Mouse (Mus musculus) urinary bladder, postnatal 25 days (tissue): ENCODE measurements around the gene Card14.
A peak's percentile ranks its signal among the peaks of the same experiment; 100 is the strongest.
"Not testable (repeated sequence)": the region's sequence is repeated elsewhere in the genome, so short reads cannot be mapped to it uniquely, and the experiment has no call there.

Experiments
- DNase-seq: peaks from one replicate; pipeline ENCODE4 v3.0.0; 2022; ENCODE audit warnings: low spot score

Gene Card14

GRCm38 (mm10) chr11:119355443-119356385 is 48.1 kb downstream of the Card14 start, which contains the start of the genes Sgsh and Slc26a11:
Gene Sgsh (minus strand): TSS chr11:119355536.
Gene Slc26a11 (plus strand): TSS chr11:119355557.
- DNase-seq: peak; percentile 90

GRCm38 (mm10) chr11:119359089-119359488 is 51.5 kb downstream of the Card14 start:
- no peak for DNase-seq

GRCm38 (mm10) chr11:119362769-119363533 is 55.4 kb downstream of the Card14 start:
- DNase-seq: no peak

- DNase-seq: peak; percentile 63
Observed at GRCm38 (mm10) chr11:119363534-119364145, 56.1 kb downstream of the Card14 start.

GRCm38 (mm10) chr11:119375425-119375824 is 67.9 kb downstream of the Card14 start:
- DNase-seq: no peak

GRCm38 (mm10) chr11:119377326-119377725 is 69.8 kb downstream of the Card14 start:
- DNase-seq: no peak

GRCm38 (mm10) chr11:119378551-119378950 is 71.0 kb downstream of the Card14 start:
- no peak for DNase-seq

- DNase-seq: no peak
Observed at GRCm38 (mm10) chr11:119381631-119382337, 74.2 kb downstream of the Card14 start.

GRCm38 (mm10) chr11:119382338-119382850 is 74.8 kb downstream of the Card14 start:
- DNase-seq: no peak

GRCm38 (mm10) chr11:119384904-119385303 is 77.3 kb downstream of the Card14 start:
- no peak for DNase-seq

GRCm38 (mm10) chr11:119386306-119386705 is 78.7 kb downstream of the Card14 start:
- DNase-seq: no peak

- DNase-seq: not testable (repeated sequence)
Observed at GRCm38 (mm10) chr11:119387273-119387672, 79.7 kb downstream of the Card14 start.

- DNase-seq: peak; percentile 81
Observed at GRCm38 (mm10) chr11:119389851-119390270, 82.3 kb downstream of the Card14 start.

- peak; percentile 64 for DNase-seq
Observed at GRCm38 (mm10) chr11:119390271-119391231, 83.0 kb downstream of the Card14 start.

- no peak for DNase-seq
Observed at GRCm38 (mm10) chr11:119391386-119392000, 83.9 kb downstream of the Card14 start.

- DNase-seq: peak; percentile 67
Observed at GRCm38 (mm10) chr11:119392001-119392614, 84.5 kb downstream of the Card14 start.

GRCm38 (mm10) chr11:119392800-119393482 is 85.4 kb downstream of the Card14 start, which contains the start of gene Rnf213:
Gene Rnf213 (plus strand): TSS chr11:119393100.
- DNase-seq: peak; percentile 53

- no peak for DNase-seq
Observed at GRCm38 (mm10) chr11:119393483-119393804, 85.9 kb downstream of the Card14 start.

- DNase-seq: no peak
Observed at GRCm38 (mm10) chr11:119394210-119394609, 86.6 kb downstream of the Card14 start.
